Mouse (Mus musculus): ENCODE measurements around the gene Cep44. TPM values are rescaled to one million over a fixed set of nuclear protein-coding genes. Genes with fewer than 3 reads are reported as not detected.

Gene Cep44
- total and polyA plus RNA-seq, 3 experiments = 18.6 to 22.7 TPM; not detected in 1

- H3K27me3 ChIP-seq (ENCODE audit: control insufficient read depth in 1 of 2, insufficient read depth in 2 of 2, low read length in 2 of 2) = no peaks in the 10 kb centered on the region
- TF ChIP-seq POLR2AphosphoS5 (IDR thresholded peaks at IDR 0.05; ENCODE audit: borderline replicate concordance, low read depth, low read length) (no peak), ZKSCAN1 (IDR thresholded peaks at IDR 0.05; ENCODE audit: low read depth, low read length) (no peak), CHD1 (IDR thresholded peaks at IDR 0.05; ENCODE audit: low read depth, low read length) (no peak), TAL1 (IDR thresholded peaks at IDR 0.05; ENCODE audit: low read length) (no peak), ELF1 (IDR thresholded peaks at IDR 0.05; ENCODE audit: low read depth, low read length) (no peak), RAD21 (IDR thresholded peaks at IDR 0.05; ENCODE audit: low read depth, low read length) (no peak), RCOR1 (IDR thresholded peaks at IDR 0.05; ENCODE audit: low read depth, low read length) (no peak), E2F4 (IDR thresholded peaks at IDR 0.05; ENCODE audit: borderline replicate concordance, low read depth, low read length) (no peak), MAFK (IDR thresholded peaks at IDR 0.05; ENCODE audit: borderline replicate concordance, low read depth, low read length) (no peak)
- 0 out of 4 replicates have a peak, but pooled peaks cover 0 to 1% of the 10 kb centered on the region in 2 experiments for H3K36me3 ChIP-seq (ENCODE audit: control insufficient read depth in 1 of 2, insufficient read depth in 2 of 2, low read length in 2 of 2)
- DNase-seq (ENCODE audit: low read depth, low spot score) = no peak
- no peaks in the 10 kb centered on the region for H3K4me1 ChIP-seq (ENCODE audit: control insufficient read depth in 1 of 2, insufficient read depth in 2 of 2, low read length in 2 of 2)
- no peaks in the 10 kb centered on the region for H3K9me3 ChIP-seq (replicated peaks; ENCODE audit: insufficient read depth, low read length)
- H3K79me2 ChIP-seq (ENCODE audit: control insufficient read depth, insufficient read depth, low read length, poor library complexity) = no peaks in the 10 kb centered on the region
- H3K27ac ChIP-seq (ENCODE audit: control insufficient read depth, low read depth, low read length) = no peak overlapping the region
- H3K9ac ChIP-seq (ENCODE audit: control insufficient read depth, low read depth, low read length, poor library complexity, severe bottlenecking) = no peak overlapping the region
- no peak overlapping the region for H3K4me3 ChIP-seq (ENCODE audit: control insufficient read depth in 1 of 2, insufficient read depth in 1 of 2, low read depth in 2 of 2, low read length in 2 of 2)
These were observed 38.2 kb upstream of the Cep44 start for GRCm38 (mm10) chr8:56589004-56589403.

DNA sequence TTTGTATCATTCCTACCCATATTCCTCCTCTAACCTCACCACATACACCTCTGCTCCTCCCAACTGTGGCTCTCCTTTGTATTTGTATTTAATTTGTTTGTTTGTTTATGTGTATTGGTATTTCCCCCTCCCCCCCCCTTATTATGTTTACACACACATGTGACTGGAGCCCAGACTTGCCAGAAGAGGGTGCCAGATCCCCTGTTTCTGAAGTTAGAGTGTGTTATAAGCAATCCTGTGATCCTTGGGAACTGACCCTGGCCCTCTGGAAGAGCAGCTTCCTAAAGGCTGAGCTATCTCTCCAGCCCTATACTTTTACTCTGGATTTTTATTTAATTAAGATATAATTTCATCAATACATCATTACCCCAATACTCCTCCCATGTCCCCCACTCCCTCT, 32.0 kb upstream of the Cep44 start:
- Histone ChIP-seq H3K4me1 (ENCODE audit: control insufficient read depth in 1 of 2, insufficient read depth in 2 of 2, low read length in 2 of 2) (no peaks in the 10 kb centered on the region), H3K27me3 (ENCODE audit: control insufficient read depth in 1 of 2, insufficient read depth in 2 of 2, low read length in 2 of 2) (no peaks in the 10 kb centered on the region), H3K79me2 (ENCODE audit: control insufficient read depth, insufficient read depth, low read length, poor library complexity) (no peaks in the 10 kb centered on the region), H3K4me3 (ENCODE audit: control insufficient read depth in 1 of 2, insufficient read depth in 1 of 2, low read depth in 2 of 2, low read length in 2 of 2) (no peak overlapping the region), H3K36me3 (ENCODE audit: control insufficient read depth in 1 of 2, insufficient read depth in 2 of 2, low read length in 2 of 2) (no peaks in the 10 kb centered on the region; a peak in 1 of 4 replicates), H3K27ac (ENCODE audit: control insufficient read depth, low read depth, low read length) (no peak overlapping the region), H3K9ac (ENCODE audit: control insufficient read depth, low read depth, low read length, poor library complexity, severe bottlenecking) (no peak overlapping the region), H3K9me3 (replicated peaks; ENCODE audit: insufficient read depth, low read length) (no peaks in the 10 kb centered on the region)
- peak in 1 of 3 experiments; percentile 26; a peak in 2 of 6 replicates for TF ChIP-seq CTCF (IDR thresholded peaks at IDR 0.05 in 2 of 3, conservative IDR thresholded peaks at IDR 0.05 in 1 of 3; ENCODE audit: control insufficient read depth in 1 of 3, insufficient read depth in 1 of 3, low read depth in 2 of 3, low read length in 3 of 3, poor library complexity in 1 of 3, severe bottlenecking in 1 of 3)
- no peak for TF ChIP-seq SIN3A (IDR thresholded peaks at IDR 0.05; ENCODE audit: low read length)
- TF ChIP-seq ZNF384 (IDR thresholded peaks at IDR 0.05; ENCODE audit: low read depth, low read length) = no peak
- TF ChIP-seq MXI1 (IDR thresholded peaks at IDR 0.05; ENCODE audit: low read depth, low read length) = no peak
- no peak for TF ChIP-seq NELFE (IDR thresholded peaks at IDR 0.05; ENCODE audit: low read depth, low read length)
- DNase-seq (ENCODE audit: low read depth, low spot score) = peak; percentile 17

GRCm38 (mm10) chr8:56580918-56581317, 30.1 kb upstream of the Cep44 start:
- Histone ChIP-seq H3K9me3 (replicated peaks; ENCODE audit: insufficient read depth, low read length) (no peaks in the 10 kb centered on the region), H3K27ac (ENCODE audit: control insufficient read depth, low read depth, low read length) (no peak overlapping the region), H3K79me2 (ENCODE audit: control insufficient read depth, insufficient read depth, low read length, poor library complexity) (no peaks in the 10 kb centered on the region), H3K4me3 (ENCODE audit: control insufficient read depth in 1 of 2, insufficient read depth in 1 of 2, low read depth in 2 of 2, low read length in 2 of 2) (no peak overlapping the region), H3K27me3 (ENCODE audit: control insufficient read depth in 1 of 2, insufficient read depth in 2 of 2, low read length in 2 of 2) (no peaks in the 10 kb centered on the region), H3K4me1 (ENCODE audit: control insufficient read depth in 1 of 2, insufficient read depth in 2 of 2, low read length in 2 of 2) (no peaks in the 10 kb centered on the region), H3K9ac (ENCODE audit: control insufficient read depth, low read depth, low read length, poor library complexity, severe bottlenecking) (no peak overlapping the region), H3K36me3 (ENCODE audit: control insufficient read depth in 1 of 2, insufficient read depth in 2 of 2, low read length in 2 of 2) (no peaks in the 10 kb centered on the region; a peak in 1 of 4 replicates)
- no peak for DNase-seq (ENCODE audit: low read depth, low spot score)
- TF ChIP-seq TCF12 (IDR thresholded peaks at IDR 0.05; ENCODE audit: low read depth, low read length) (no peak), GABPA (IDR thresholded peaks at IDR 0.05; ENCODE audit: low read depth, low read length) (no peak), POLR2AphosphoS5 (IDR thresholded peaks at IDR 0.05; ENCODE audit: borderline replicate concordance, low read depth, low read length) (no peak), JUND (IDR thresholded peaks at IDR 0.05; ENCODE audit: low read depth, low read length) (no peak), E2F4 (IDR thresholded peaks at IDR 0.05; ENCODE audit: borderline replicate concordance, low read depth, low read length) (no peak), MXI1 (IDR thresholded peaks at IDR 0.05; ENCODE audit: low read depth, low read length) (no peak), RAD21 (IDR thresholded peaks at IDR 0.05; ENCODE audit: low read depth, low read length) (no peak), MYB (IDR thresholded peaks at IDR 0.05; ENCODE audit: low read depth, low read length) (no peak), TAL1 (IDR thresholded peaks at IDR 0.05; ENCODE audit: low read length) (no peak), POLR2A (IDR thresholded peaks at IDR 0.05; ENCODE audit: control insufficient read depth in 1 of 2, insufficient read depth in 1 of 2, low read depth in 1 of 2, low read length in 2 of 2, poor library complexity in 1 of 2) (no peak), HCFC1 (IDR thresholded peaks at IDR 0.05; ENCODE audit: low read depth, low read length) (no peak), USF1 (IDR thresholded peaks at IDR 0.05; ENCODE audit: low read depth, low read length) (no peak), EP300 (IDR thresholded peaks at IDR 0.05; ENCODE audit: low read depth in 1 of 2, low read length in 2 of 2) (no peak), ZC3H11A (IDR thresholded peaks at IDR 0.05; ENCODE audit: low read depth, low read length) (no peak)
